Mouse (Mus musculus): ENCODE measurements around the gene Klhl3. TPM values are rescaled to one million over a fixed set of nuclear protein-coding genes. Genes with fewer than 3 reads are reported as not detected.

Klhl3 gene
- polyA plus RNA-seq, 1 experiment from 2014 or later = 1.8 TPM

GRCm38 (mm10) chr13:58128768-58129671, 15.6 kb upstream of the Klhl3 start:
- peak; percentile 95 for DNase-seq (ENCODE audit: low spot score)
- H3K36me3 ChIP-seq (replicated peaks; ENCODE audit: control insufficient read depth, insufficient read depth, low read depth, low read length) = no peaks in the 10 kb centered on the region
- H3K9me3 ChIP-seq (replicated peaks; ENCODE audit: control insufficient read depth, low read length) = no peaks in the 10 kb centered on the region
- under 1% methylated on average over 66 of the region's 83 CpGs for WGBS
- ATAC-seq (replicated peaks; ENCODE audit: insufficient number of reproducible peaks, low FRiP score, low TSS enrichment, low read depth) = peak; percentile 95
- H3K27me3 ChIP-seq (ENCODE audit: control insufficient read depth, insufficient read depth, low read length) = no peaks in the 10 kb centered on the region
- peak overlapping the region; percentile 99 for H3K4me3 ChIP-seq (ENCODE audit: low read depth, low read length)
- peak overlapping the region; percentile 75 for H3K4me2 ChIP-seq (ENCODE audit: low read depth, low read length)
- H3K9ac ChIP-seq (replicated peaks; ENCODE audit: low read length) = peak overlapping the region; percentile 100
- no peaks in the 10 kb centered on the region for H3K4me1 ChIP-seq (ENCODE audit: control insufficient read depth, insufficient read depth, low read length)
- peak overlapping the region; percentile 98 for H3K27ac ChIP-seq (replicated peaks; ENCODE audit: low read depth, low read length)

- Histone ChIP-seq H3K9ac (replicated peaks; ENCODE audit: low read length) (peak within 1 kb of the TSS; percentile 100), H3K36me3 (replicated peaks; ENCODE audit: control insufficient read depth, insufficient read depth, low read depth, low read length) (no peaks in the 10 kb centered on the region), H3K27ac (replicated peaks; ENCODE audit: low read depth, low read length) (peak within 1 kb of the TSS; percentile 98), H3K9me3 (replicated peaks; ENCODE audit: control insufficient read depth, low read length) (no peaks in the 10 kb centered on the region), H3K27me3 (ENCODE audit: control insufficient read depth, insufficient read depth, low read length) (no peaks in the 10 kb centered on the region), H3K4me1 (ENCODE audit: control insufficient read depth, insufficient read depth, low read length) (no peaks in the 10 kb centered on the region), H3K4me3 (ENCODE audit: low read depth, low read length) (peak within 1 kb of the TSS; percentile 99), H3K4me2 (ENCODE audit: low read depth, low read length) (peak within 1 kb of the TSS; percentile 75)
- DNase-seq (ENCODE audit: low spot score) (peak; percentile 97), ATAC-seq (replicated peaks; ENCODE audit: insufficient number of reproducible peaks, low FRiP score, low TSS enrichment, low read depth) (peak; percentile 91)
- WGBS = 0% methylated on average over 26 of the region's 62 CpGs
These were observed 15.0 kb upstream of the Klhl3 start, which contains the start of gene Hnrnpa0 for GRCm38 (mm10) chr13:58128396-58128767. Gene Hnrnpa0, minus strand, starts transcription at chr13:58128556.

GRCm38 (mm10) chr13:58127766-58128361, 14.5 kb upstream of the Klhl3 start:
- under 1% methylated on average over 66 of the region's 81 CpGs for WGBS
- Histone ChIP-seq H3K9ac (replicated peaks; ENCODE audit: low read length) (peak overlapping the region; percentile 100), H3K4me3 (ENCODE audit: low read depth, low read length) (peak overlapping the region; percentile 99), H3K27me3 (ENCODE audit: control insufficient read depth, insufficient read depth, low read length) (no peaks in the 10 kb centered on the region), H3K36me3 (replicated peaks; ENCODE audit: control insufficient read depth, insufficient read depth, low read depth, low read length) (no peaks in the 10 kb centered on the region), H3K9me3 (replicated peaks; ENCODE audit: control insufficient read depth, low read length) (no peaks in the 10 kb centered on the region), H3K4me1 (ENCODE audit: control insufficient read depth, insufficient read depth, low read length) (no peaks in the 10 kb centered on the region), H3K27ac (replicated peaks; ENCODE audit: low read depth, low read length) (peak overlapping the region; percentile 98), H3K4me2 (ENCODE audit: low read depth, low read length) (peak overlapping the region; percentile 58)
- DNase-seq (ENCODE audit: low spot score) (no peak), ATAC-seq (replicated peaks; ENCODE audit: insufficient number of reproducible peaks, low FRiP score, low TSS enrichment, low read depth) (peak; percentile 25; the same call in 1 of the 2 replicates)

- Histone ChIP-seq H3K27me3 (ENCODE audit: control insufficient read depth, insufficient read depth, low read length) (no peaks in the 10 kb centered on the region), H3K4me1 (ENCODE audit: control insufficient read depth, insufficient read depth, low read length) (no peaks in the 10 kb centered on the region), H3K9me3 (replicated peaks; ENCODE audit: control insufficient read depth, low read length) (no peaks in the 10 kb centered on the region), H3K4me3 (ENCODE audit: low read depth, low read length) (peak overlapping the region; percentile 99), H3K9ac (replicated peaks; ENCODE audit: low read length) (peak overlapping the region; percentile 100), H3K36me3 (replicated peaks; ENCODE audit: control insufficient read depth, insufficient read depth, low read depth, low read length) (no peaks in the 10 kb centered on the region), H3K4me2 (ENCODE audit: low read depth, low read length) (peak overlapping the region; percentile 58), H3K27ac (replicated peaks; ENCODE audit: low read depth, low read length) (peak overlapping the region; percentile 98)
- WGBS = under 1% methylated on average over 57 of the region's 92 CpGs
- ATAC-seq (replicated peaks; ENCODE audit: insufficient number of reproducible peaks, low FRiP score, low TSS enrichment, low read depth) (no peak), DNase-seq (ENCODE audit: low spot score) (peak; percentile 40)
These were observed 13.7 kb upstream of the Klhl3 start for GRCm38 (mm10) chr13:58126862-58127765.

GRCm38 (mm10) chr13:58126126-58126525, 12.7 kb upstream of the Klhl3 start:
- Histone ChIP-seq H3K4me1 (ENCODE audit: control insufficient read depth, insufficient read depth, low read length) (no peaks in the 10 kb centered on the region), H3K27ac (replicated peaks; ENCODE audit: low read depth, low read length) (no peak overlapping the region), H3K4me2 (ENCODE audit: low read depth, low read length) (peak overlapping the region; percentile 33), H3K9ac (replicated peaks; ENCODE audit: low read length) (no peak overlapping the region), H3K36me3 (replicated peaks; ENCODE audit: control insufficient read depth, insufficient read depth, low read depth, low read length) (no peaks in the 10 kb centered on the region), H3K4me3 (ENCODE audit: low read depth, low read length) (peak overlapping the region; percentile 99), H3K27me3 (ENCODE audit: control insufficient read depth, insufficient read depth, low read length) (no peaks in the 10 kb centered on the region), H3K9me3 (replicated peaks; ENCODE audit: control insufficient read depth, low read length) (no peaks in the 10 kb centered on the region)
- 40% methylated on average over 7 of the region's 7 CpGs for WGBS
- ATAC-seq (replicated peaks; ENCODE audit: insufficient number of reproducible peaks, low FRiP score, low TSS enrichment, low read depth) = no peak
- peak; percentile 86 for DNase-seq (ENCODE audit: low spot score)

GRCm38 (mm10) chr13:58124989-58125388, 11.6 kb upstream of the Klhl3 start:
- Histone ChIP-seq H3K36me3 (replicated peaks; ENCODE audit: control insufficient read depth, insufficient read depth, low read depth, low read length) (no peaks in the 10 kb centered on the region), H3K4me2 (ENCODE audit: low read depth, low read length) (peak overlapping the region; percentile 2; the same call in 1 of the 2 replicates), H3K4me1 (ENCODE audit: control insufficient read depth, insufficient read depth, low read length) (no peaks in the 10 kb centered on the region), H3K27me3 (ENCODE audit: control insufficient read depth, insufficient read depth, low read length) (no peaks in the 10 kb centered on the region), H3K9me3 (replicated peaks; ENCODE audit: control insufficient read depth, low read length) (no peaks in the 10 kb centered on the region), H3K9ac (replicated peaks; ENCODE audit: low read length) (no peak overlapping the region), H3K27ac (replicated peaks; ENCODE audit: low read depth, low read length) (no peak overlapping the region), H3K4me3 (ENCODE audit: low read depth, low read length) (no peak overlapping the region)
- no peak for DNase-seq (ENCODE audit: low spot score)
- WGBS = 72% methylated on average over 2 of the region's 2 CpGs
- no peak for ATAC-seq (replicated peaks; ENCODE audit: insufficient number of reproducible peaks, low FRiP score, low TSS enrichment, low read depth)

- no peaks in the 10 kb centered on the region for H3K36me3 ChIP-seq (replicated peaks; ENCODE audit: control insufficient read depth, insufficient read depth, low read depth, low read length)
- no peak overlapping the region for H3K9ac ChIP-seq (replicated peaks; ENCODE audit: low read length)
- H3K4me2 ChIP-seq (ENCODE audit: low read depth, low read length) = no peak overlapping the region
- ATAC-seq (replicated peaks; ENCODE audit: insufficient number of reproducible peaks, low FRiP score, low TSS enrichment, low read depth) (no peak), DNase-seq (ENCODE audit: low spot score) (no peak)
- H3K27me3 ChIP-seq (ENCODE audit: control insufficient read depth, insufficient read depth, low read length) = no peaks in the 10 kb centered on the region
- no peaks in the 10 kb centered on the region for H3K4me1 ChIP-seq (ENCODE audit: control insufficient read depth, insufficient read depth, low read length)
- no peaks in the 10 kb centered on the region for H3K9me3 ChIP-seq (replicated peaks; ENCODE audit: control insufficient read depth, low read length)
- WGBS = 90% methylated on average over 3 of the region's 3 CpGs
- H3K4me3 ChIP-seq (ENCODE audit: low read depth, low read length) = no peak overlapping the region
- H3K27ac ChIP-seq (replicated peaks; ENCODE audit: low read depth, low read length) = no peak overlapping the region
These were observed 10.9 kb upstream of the Klhl3 start for GRCm38 (mm10) chr13:58124278-58124677.

Data from embryonic facial prominence, embryonic 11.5 days (tissue).